Mouse (Mus musculus): ENCODE results near the gene Ano3. TPM values are rescaled to one million over a fixed set of nuclear protein-coding genes. Genes with fewer than 3 reads are reported as not detected.

The Ano3 gene
- polyA plus RNA-seq, 1 experiment = 0.04 TPM

Other genes with a start within 250 kb of the Ano3 start
- 0.06 and 0.10 TPM in 2 replicates for gene Muc15, start 229.6 kb downstream of the Ano3 start, polyA plus RNA-seq (2012; rRNA removed)
- gene Gm13941, start 155.1 kb upstream of the Ano3 start, polyA plus RNA-seq (2012; rRNA removed) = not detected in 2 replicates
- not detected in 2 replicates for gene Gm15130, start 202.0 kb upstream of the Ano3 start, polyA plus RNA-seq (2012; rRNA removed)